Mouse (Mus musculus): ENCODE measurements around the gene Ndnf. TPM values are rescaled to one million over a fixed set of nuclear protein-coding genes. Genes with fewer than 3 reads are reported as not detected.

The Ndnf gene
- polyA plus RNA-seq, 1 experiment, result 1.6 TPM

GRCm38 (mm10) chr6:65758214-65758613, 86.8 kb downstream of the Ndnf start:
- no peak for DNase-seq (ENCODE audit: low read depth)

GRCm38 (mm10) chr6:65759174-65759573, 87.8 kb downstream of the Ndnf start:
- DNase-seq (ENCODE audit: low read depth), result no peak

- no peak for DNase-seq (ENCODE audit: low read depth)
These were observed 88.7 kb downstream of the Ndnf start for GRCm38 (mm10) chr6:65760073-65760472.

Other genes starting within 250 kb of the Ndnf start
- gene Tnip3, start 146.3 kb upstream of the Ndnf start, polyA plus RNA-seq (2012; rRNA removed), result 0.29 and 0.70 TPM in 2 replicates
- 1.8 and 2.0 TPM in 2 replicates for gene Prdm5, start 107.4 kb downstream of the Ndnf start, polyA plus RNA-seq (2012; rRNA removed)